Mouse (Mus musculus) heart, adult 9 months (tissue): ENCODE data around the gene Ubxn6.

Experiments
- DNase-seq, 2 experiments: peaks; one replicate each; pipeline ENCODE4 v3.0.0; 2022; ENCODE audit warnings: low spot score in 2 of 2

Ubxn6 gene

DNA sequence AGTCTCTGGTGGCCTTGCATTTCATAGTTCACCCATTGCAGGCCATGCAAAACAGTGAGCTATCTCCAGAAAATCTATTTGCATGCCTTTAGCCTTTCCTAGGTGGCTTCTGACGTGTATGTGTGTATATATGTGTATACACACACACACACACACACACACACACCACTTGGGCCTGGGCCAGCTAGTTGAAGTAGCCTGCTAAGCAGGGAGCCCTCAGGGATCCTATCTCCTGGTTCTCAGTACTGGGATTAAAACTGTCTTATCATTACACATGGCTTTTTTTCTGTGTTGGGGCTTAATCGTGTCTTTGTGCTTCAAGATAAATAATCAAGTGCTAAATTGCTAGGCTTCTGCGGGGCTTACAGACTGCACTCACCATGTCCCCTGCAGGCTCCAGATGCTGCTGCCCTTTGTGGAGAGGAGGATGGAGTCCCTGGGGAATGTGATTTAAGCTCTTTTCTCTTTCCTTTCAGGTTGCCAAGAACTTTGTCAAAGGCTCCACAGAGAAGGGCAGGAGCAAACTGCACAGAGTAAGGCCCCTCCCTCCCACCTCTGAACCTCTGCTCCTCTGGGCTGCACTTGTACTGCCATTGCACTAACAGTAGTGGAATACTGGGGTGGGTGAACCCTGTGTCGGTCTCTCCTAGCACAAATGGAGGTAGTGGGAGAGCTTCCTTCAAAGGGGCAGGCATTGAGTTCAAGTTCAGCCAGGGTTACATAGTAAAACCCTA, 18.7 kb downstream of the Ubxn6 start:
- DNase-seq = no peak

DNA sequence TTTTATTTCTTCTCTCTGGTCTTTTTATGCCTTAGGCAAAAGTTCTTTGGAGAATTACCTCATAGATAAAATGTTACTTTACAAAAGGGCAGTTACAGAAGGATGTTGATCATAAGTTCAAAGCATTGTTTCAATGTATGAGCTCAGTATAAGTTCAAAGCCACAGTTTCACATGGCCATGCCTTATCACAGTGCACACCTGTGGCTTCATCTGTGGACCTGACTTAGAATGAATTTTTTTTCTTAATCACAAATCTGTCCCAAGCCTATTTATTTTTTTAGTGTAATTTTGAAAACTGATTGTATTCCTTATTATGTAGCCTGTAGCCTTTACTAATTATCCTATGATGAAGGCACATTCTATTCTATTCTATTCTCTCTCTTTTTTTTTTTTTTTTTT, 19.9 kb downstream of the Ubxn6 start:
- no peak for DNase-seq

DNA sequence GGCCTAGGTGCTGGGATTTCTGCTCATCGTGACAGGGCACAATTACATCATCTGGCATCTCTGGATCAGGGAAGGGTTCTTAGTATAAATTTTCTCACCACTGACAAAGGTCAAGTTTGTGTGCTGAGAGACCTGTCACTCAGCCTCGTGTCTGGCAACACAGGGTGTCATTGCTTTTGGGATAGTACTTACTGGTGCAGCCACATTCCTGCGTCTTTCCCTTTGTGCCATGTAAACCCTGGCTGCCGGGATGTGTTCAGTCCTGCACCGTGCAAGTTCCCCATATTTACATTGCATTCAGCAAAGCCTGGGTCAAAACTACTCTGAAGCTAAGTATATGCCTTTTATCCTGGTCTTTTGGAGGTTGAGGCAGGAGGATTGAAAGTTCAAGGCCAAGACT, 23.5 kb downstream of the Ubxn6 start:
- no peak for DNase-seq

DNA sequence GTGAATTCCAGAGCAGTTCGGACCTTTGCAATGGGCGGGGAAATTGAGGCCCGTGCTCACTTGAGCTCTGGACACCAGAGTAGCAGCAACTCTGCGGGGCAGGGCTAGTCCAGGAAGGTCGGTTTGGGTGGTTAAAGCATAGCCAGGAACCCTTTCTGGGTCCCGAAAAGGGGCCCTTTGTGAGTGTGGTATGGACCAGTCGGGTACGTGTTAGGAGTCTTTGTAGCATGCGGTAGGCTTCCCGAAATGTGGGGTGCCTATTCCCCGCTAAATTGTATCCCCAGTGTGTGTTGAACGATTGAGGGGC, 34.0 kb downstream of the Ubxn6 start:
- DNase-seq = no peak

DNA sequence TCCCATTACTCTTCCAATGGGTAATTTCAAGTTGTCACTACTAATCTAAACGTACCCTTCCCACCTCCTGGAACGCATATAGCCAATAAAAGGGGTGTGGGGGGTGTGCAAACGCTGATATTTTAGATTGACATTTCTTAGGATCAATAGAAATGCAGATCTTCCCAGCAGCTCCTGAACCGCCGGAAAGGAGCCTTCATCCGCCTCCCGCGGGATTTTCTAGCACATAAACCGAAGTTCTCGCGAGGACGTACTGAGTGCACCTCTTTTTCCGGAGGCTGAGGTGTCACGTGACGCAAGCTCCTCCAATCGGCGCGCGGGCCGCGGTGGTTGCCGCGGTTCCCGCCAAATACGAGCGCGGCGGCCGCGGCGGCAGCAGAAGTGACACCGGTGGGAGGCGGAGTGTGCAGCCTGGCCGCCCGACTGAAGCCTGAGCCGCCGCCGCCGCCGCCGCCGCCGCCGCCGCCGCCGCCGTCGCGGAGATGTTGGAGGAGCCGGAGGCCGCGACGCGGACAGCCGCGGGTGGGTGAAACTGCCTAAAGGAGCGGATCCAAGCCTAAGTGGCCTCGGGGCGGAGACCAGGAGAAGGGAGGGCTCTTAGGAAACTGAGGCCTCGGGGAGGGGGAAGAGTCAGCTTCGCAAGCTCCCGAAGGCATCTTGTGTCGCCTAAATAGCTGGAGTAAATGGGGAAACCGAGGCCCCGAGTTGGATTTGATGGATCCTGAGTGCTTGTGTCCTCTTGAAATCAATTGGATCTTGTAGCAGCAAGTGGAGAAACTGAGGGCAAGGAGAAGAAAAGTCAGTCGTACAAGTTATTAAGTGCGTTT, 34.6 kb downstream of the Ubxn6 start, which contains the start of gene Chaf1a:
TSS of gene Chaf1a (plus strand) at position 410 of the 827 bp plus-strand sequence.
- DNase-seq = peak; percentile 98 to 99

DNA sequence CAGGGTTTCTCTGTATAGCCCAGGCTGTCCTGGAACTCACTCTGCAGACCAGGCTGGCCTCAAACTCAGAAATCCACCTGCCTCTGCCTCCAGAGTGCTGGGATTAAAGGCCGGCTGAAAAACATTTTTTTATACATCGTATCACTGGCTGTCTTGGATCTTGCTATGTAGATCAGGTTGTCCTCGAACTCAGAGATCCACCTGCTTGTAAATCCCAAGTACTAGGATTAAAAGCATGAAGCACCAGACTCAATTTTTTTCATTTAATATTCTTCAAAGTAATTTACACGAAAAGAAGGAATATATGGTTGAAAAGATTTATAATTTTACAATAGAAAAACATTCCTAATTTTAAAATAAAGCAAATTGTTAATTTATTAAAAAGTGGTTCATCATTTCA, 35.5 kb downstream of the Ubxn6 start:
- DNase-seq = no peak

DNA sequence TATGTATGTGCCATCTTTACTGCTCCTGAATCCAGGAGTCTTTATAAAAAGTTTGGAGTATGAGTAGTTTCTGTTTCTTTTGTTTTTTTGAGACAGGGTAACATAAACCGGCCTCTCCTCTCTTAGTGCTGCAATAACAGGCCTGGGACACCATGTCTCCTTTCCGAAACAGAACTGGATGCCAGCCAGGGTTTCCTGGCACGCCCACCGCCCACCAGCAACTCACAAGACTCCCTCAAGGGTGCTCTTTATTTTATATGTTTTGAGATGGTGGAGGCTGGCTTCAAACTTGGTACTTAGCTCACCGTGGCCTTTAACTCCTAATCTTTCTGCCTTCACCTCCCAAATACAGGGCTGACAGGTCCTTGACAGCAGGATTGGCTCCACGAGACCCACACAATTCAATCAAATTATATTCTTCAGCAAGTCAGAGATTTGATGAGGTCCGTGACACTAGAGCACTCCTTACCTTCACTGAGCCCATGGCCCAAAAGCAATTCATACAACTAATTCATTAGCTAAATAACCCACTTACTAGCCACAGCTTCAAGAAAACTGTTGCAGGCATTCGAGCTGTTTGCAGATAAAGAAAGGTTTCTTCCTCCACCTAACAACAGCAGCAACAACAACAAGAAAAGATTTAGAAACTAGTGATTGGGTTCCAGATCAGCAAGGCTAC, 36.1 kb downstream of the Ubxn6 start:
- no peak for DNase-seq

DNA sequence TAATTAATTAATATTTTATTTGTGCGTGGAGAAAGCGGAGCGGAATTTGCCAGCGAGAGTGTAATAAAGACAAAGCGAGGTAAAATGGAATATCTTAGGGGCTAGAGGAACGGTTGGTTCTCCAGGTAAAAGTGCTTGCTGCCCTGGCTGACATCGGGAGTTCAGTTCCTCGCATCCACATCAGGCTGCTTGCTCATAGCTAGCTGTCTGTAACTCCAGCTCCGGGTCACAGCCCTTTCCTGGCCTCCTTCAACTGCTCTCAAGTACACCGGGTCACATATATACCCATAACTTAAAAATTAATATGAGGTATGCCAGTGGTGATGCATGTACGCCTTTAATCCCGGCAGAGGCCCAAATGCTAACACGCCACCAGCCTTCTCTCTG, 37.9 kb downstream of the Ubxn6 start:
- DNase-seq = no peak

DNA sequence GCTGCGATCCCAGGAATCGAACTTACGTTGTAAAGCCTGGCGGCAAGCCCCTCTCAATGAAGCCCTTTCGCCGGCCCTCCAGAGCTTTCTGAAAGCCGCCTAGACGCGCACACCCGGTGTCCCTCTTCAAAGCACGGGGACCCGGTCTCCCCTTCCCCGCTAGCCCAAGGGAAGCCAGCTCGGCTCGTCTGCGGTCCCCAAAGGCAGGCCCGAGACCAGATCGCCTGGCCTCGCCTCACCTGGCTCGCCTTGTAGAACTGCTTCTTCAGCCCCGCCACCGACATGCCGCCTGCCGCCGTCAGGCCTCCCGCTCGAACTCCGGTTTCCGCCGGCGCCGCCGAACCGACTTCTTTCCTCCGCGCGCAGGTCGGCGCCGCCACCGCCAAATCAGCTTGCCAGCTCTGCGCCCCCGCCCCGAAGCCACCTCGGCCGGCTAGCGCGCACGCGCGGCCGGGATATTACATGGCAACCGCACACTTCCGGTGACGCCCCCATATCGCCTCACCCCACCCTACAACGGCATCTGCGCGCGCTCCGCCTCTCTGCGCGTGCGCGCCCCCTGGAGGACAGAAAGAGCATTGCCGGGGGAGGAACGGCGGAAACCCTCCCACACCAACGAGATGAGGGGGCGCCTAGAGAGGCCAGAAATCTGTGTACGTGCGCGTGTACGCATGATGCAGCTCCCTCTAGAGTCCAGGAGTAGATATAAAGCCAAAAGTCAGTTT, 38.5 kb downstream of the Ubxn6 start, which contains the start of gene Sh3gl1:
TSS of gene Sh3gl1 (minus strand) at position 460 of the 725 bp plus-strand sequence.
- DNase-seq = peak; percentile 98 to 99

DNA sequence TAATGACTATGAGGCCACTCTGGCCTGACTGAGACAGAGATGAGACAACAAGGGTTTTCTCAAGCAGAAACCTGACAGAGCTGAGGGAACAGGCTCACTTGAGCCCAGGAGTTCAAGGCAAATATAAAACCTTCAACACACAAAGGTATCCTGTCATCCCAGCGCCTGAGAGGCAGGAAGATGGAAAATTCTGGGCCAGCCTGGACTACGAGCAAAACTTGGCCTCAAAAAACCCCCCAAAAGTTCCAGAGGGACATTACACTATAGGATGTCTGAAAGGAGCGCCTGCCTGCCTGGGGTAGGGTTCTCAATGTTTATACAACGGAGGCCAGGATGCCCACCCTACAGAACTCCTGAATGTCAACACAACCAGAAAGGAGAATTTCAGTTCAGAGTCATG, 39.6 kb downstream of the Ubxn6 start:
- DNase-seq = no peak

DNA sequence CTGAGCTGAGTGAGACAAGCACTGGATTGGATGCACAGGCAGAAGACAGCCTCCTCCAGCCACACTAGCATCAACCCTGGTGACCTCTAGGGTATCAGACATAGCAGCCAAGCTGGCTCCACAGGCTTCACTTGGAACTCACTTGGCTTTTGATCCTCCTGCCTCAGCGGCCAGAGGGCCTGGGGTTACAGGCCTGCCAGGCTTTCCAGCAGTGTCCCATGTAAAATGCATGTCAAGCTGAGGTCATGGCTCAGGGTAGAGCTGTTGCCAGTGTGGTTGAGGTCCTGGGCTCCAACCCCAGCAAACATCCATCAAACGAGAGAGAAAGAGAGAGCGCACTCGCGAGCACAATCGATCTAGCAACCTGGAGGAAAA, 40.1 kb downstream of the Ubxn6 start:
- no peak for DNase-seq

DNA sequence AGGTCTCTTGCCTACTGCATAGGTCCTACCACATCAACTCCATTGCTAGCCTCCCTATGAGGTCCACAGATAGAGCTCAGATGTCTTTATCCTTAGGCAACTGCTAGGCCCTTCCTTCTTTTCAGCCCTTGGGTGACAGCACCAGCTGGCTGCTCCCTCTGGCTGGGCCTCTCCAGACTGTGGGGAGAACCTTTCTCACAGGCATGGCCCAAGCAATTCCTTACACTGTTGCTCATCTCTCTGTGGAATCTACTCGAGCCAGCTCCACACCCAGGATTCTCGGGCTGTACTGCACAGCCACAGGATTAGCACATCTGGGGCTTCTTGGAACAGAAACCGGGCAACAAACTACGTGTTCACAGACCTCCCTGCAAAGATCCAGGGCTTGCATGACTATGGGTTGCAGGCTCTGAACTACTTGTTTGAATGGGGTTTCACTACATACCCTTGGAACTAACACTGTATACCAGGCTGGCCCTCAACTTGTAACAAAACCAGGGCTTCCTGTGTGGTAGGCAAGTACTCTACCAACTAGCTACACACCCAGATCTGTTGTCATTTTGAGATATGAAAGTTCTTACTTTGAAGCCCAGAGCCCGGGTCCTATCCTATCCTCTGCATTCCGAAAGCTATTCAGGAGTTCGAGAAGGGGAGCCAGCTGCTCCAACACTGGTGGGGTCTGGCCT, 40.6 kb downstream of the Ubxn6 start:
- DNase-seq = peak; percentile 54 to 55

DNA sequence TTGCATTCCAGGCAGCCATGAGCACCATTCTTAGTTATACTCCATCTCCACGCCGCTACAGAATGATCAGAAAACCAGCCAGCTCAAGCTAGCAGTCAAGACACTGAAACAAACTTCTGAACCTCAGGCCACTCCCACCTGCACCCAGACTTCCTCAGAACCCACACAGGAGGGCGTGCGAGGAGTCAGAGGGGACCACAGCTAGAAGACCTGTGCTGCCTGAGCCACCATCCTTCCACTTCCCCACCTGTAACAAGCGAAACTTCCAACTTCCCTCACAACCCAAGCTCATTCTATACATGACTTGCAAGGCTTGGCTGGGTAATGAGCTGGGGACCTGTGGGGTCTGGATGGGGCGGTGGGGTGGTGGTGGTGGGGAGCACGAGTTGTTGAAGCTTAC, 42.0 kb downstream of the Ubxn6 start:
- no peak for DNase-seq

DNA sequence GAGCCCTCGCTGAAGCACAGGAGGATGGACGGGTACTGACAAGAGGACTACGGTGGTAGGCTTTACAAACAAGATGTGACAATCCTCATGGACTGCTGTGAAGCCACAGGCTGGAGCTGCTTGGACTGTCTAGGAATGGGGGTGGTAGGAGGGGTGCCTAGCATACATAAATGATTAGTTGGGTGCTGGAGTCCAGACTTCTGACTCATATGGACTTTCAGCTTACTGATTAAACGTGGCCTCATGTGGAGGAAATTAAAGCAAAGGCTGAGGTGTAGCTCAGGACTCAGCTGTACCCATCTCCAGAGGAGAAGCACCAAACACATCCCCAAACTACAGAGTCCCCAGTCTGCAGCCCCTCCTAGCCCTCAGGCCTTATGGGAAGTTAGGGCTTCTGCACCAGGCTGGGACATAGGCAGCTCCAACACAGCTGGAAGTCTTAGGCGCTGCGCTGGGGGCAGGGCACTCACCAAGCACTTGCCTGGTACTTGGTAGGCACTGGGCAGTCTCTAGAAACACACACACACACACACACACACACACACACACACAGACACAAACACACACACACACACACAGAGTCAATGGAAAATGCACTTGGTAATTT, 42.6 kb downstream of the Ubxn6 start:
- DNase-seq = no peak

DNA sequence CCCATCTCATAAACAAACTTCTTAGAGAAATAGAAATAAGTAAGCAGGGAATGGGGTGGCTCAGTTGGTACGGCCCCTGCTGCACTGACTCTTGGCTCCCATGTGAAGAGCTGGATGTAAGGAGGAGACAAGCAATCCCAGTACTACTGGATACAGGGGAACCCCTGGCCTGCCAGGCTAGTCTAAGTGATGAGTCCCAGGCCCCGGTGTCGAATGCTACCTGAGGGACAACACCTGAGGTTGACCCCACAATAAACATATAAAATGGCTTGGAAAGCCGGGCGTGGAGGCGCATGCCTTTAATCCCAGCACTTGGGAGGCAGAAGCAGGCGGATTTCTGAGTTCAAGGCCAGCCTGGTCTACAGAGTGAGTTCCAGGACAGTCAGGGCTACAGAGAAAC, 43.4 kb downstream of the Ubxn6 start:
- DNase-seq = no peak

DNA sequence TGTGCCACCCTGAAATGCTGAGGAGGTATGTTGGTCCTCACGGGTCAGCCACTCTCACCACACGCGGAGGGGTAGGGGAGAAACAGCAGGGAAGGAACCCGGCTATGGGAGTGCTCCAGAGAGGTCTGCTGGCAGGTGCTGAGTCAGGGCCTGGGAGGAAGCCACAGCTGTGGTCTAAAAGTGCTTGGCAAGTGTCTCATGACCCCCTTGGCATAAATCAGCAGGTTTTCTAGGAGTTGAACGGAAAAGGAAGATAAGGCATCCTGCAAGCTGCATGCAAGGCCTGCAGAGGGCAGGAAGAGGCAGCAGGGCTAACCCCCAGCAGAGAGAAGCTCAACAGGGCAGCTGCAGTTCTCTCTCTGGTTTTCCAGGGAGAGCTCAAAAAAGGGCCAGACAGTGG, 43.9 kb downstream of the Ubxn6 start:
- peak; percentile 50 to 66 for DNase-seq

DNA sequence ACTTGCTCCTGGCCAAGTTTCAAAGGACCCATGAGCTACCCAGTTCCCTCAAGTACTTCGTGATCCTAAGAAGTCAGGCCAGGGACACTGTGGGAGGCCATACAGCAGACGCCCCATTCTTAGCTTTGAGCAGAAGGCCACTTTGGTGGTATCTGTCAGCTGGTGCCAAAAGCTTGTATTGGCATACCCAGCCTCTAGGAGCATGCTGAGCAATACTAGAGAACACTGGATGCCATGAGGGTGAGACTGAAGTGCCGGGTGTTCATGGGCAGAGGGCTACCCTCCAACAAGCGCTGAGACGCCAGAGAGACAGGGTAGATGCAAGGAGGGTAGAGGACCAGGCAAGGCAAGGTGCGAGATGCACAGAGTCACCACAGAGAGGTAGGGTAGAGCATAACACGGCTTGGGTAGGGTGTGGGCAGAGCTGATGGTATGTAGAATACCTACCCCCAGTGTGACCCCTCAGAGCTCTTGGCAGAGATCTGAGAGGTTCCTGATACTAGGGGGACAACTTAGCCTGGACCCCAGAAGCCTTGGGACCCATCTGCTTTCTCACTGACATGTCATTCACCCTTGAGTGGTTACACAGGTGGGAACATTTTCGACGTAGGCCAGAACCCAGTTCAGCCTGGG, 44.5 kb downstream of the Ubxn6 start:
- no peak for DNase-seq

DNA sequence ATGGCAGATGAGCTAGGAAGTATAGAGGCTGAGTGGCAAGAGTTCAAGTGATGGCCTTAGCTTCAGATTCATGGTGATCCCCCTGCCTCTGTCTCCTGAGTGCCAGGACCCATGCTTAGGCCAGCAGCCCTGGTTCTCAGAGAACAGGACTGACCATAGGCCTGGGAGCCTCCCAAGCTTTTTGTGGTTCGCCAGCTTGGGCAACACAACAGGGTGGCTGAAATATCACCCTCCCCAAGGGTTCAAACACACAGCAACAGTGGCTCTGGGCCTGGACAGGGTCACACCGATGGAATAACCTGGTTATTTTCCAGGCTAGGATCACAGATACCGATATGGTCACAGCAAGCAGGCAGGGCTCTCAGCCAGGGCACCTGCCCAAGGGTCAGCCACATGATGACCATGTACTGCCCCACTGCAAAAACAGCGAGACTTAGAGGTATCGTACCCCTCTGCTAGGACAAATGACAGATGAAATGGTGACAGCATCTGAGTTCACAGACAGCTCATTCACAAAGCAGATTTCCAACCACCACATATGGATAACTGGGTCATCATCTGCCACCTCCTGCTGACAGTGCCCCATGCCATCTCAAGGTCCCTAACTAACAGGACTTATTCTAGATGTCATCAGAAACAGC, 46.9 kb downstream of the Ubxn6 start:
- DNase-seq = no peak

DNA sequence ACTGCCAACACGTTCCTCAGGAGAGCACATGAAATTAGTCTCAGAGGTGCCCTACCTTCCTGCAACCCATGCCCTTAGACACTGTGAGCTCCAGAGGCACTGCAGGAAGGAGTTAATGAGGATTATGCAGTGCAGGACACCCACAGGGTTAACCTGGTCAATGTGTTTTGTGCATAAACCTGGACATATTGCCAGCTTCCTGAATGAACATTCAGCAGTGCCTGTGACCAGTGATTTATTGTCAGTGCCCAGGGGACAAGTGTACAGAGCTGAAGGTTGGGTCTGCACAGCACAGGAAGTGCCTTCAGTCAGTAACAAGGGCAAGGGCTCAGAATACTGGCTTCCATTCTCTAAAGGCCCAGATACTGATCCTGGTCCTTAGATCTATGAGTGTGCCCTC, 47.9 kb downstream of the Ubxn6 start:
- no peak for DNase-seq

DNA sequence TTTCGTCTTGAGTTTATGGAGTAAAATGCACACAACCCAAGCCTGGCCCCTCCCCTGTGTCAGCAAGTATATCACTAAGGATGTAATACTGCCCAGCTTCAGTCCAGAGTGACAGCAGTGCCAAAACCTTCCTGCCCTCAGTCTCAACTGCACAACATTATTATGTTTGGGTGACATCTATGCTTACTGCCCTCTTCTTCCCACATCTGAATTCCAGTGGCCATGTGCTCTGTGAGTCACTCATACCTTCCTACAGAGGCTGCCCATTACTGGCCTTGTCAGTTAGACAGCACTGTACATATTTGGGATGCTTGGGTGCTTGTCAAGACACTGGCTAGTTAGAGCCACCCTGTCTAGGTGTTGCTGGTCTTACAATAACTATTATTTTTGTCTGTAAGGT, 48.5 kb downstream of the Ubxn6 start:
- DNase-seq = no peak
